Mouse (Mus musculus): ENCODE data around the gene Klf11.

Gene Klf11

GRCm38 (mm10) chr12:24651642-24652342 is 718 bp downstream of the Klf11 start:
- in situ Hi-C loops (cut with MboI, MseI) = no loop called here

- in situ Hi-C loops (cut with MboI, MseI) = no loop called here
Measured at GRCm38 (mm10) chr12:24654065-24654862, 3.2 kb downstream of the Klf11 start.

- in situ Hi-C loops (cut with MboI, MseI) = no loop called here
Measured at GRCm38 (mm10) chr12:24656436-24656835, 5.4 kb downstream of the Klf11 start.

GRCm38 (mm10) chr12:24658998-24659397 is 7.9 kb downstream of the Klf11 start:
- in situ Hi-C loops (cut with MboI, MseI) = no loop called here

GRCm38 (mm10) chr12:24659923-24660322 is 8.8 kb downstream of the Klf11 start:
- in situ Hi-C loops (cut with MboI, MseI) = no loop called here

- in situ Hi-C loops (cut with MboI, MseI) = no loop called here
Measured at GRCm38 (mm10) chr12:24661100-24661499, 10.0 kb downstream of the Klf11 start.

GRCm38 (mm10) chr12:24662131-24662530 is 11.1 kb downstream of the Klf11 start:
- in situ Hi-C loops (cut with MboI, MseI) = no loop called here

- in situ Hi-C loops (cut with MboI, MseI) = no loop called here
Measured at GRCm38 (mm10) chr12:24680096-24680491, 29.0 kb downstream of the Klf11 start.

GRCm38 (mm10) chr12:24680492-24681285 is 29.6 kb downstream of the Klf11 start:
- in situ Hi-C loops (cut with MboI, MseI) = no loop called here

GRCm38 (mm10) chr12:24681286-24682023 is 30.4 kb downstream of the Klf11 start, which contains the start of gene Cys1:
Cys1 (minus strand) TSS chr12:24681813.
- in situ Hi-C loops (cut with MboI, MseI) = no loop called here

- in situ Hi-C loops (cut with MboI, MseI) = no loop called here
Measured at GRCm38 (mm10) chr12:24682563-24682962, 31.5 kb downstream of the Klf11 start.

- in situ Hi-C loops (cut with MboI, MseI) = no loop called here
Measured at GRCm38 (mm10) chr12:24683461-24683860, 32.4 kb downstream of the Klf11 start.

- in situ Hi-C loops (cut with MboI, MseI) = no loop called here
Measured at GRCm38 (mm10) chr12:24686038-24686695, 35.1 kb downstream of the Klf11 start.

GRCm38 (mm10) chr12:24686696-24687346 is 35.7 kb downstream of the Klf11 start:
- in situ Hi-C loops (cut with MboI, MseI) = no loop called here

- in situ Hi-C loops (cut with MboI, MseI) = no loop called here
Measured at GRCm38 (mm10) chr12:24690351-24690750, 39.3 kb downstream of the Klf11 start.

GRCm38 (mm10) chr12:24696500-24697483 is 45.7 kb downstream of the Klf11 start:
- in situ Hi-C loops (cut with MboI, MseI) = loop anchor here (5.0 kb wide), 2 partner anchors 94 to 219 kb away; no protein-coding TSS in a partner anchor

- in situ Hi-C loops (cut with MboI, MseI) = loop anchor here (5.0 kb wide), 2 partner anchors 95 to 220 kb away; no protein-coding TSS in a partner anchor
Measured at GRCm38 (mm10) chr12:24697484-24698204, 46.6 kb downstream of the Klf11 start.

- in situ Hi-C loops (cut with MboI, MseI) = loop anchor here (5.0 kb wide), 2 partner anchors 96 to 221 kb away; no protein-coding TSS in a partner anchor
Measured at GRCm38 (mm10) chr12:24698514-24698913, 47.4 kb downstream of the Klf11 start.

All from T-helper 1 cell (primary cell).